Mouse (Mus musculus) bone marrow macrophage, adult 2 months (primary cell): ENCODE data around the gene Art3. TPM values are rescaled to one million over a fixed set of nuclear protein-coding genes. Genes with fewer than 3 reads are reported as not detected.

Source experiments
- H3K27ac ChIP-seq: 2 replicates; pipeline ENCODE4 v1.5.1; 2012; ENCODE audit warnings: low read depth, low read length; ENCODE audit not compliant: insufficient read depth
- H3K4me1 ChIP-seq: 2 replicates; pipeline ENCODE4 v1.6.1; 2012; ENCODE audit warnings: low read length; ENCODE audit not compliant: control insufficient read depth, insufficient read depth
- H3K4me3 ChIP-seq: 2 replicates; pipeline ENCODE4 v1.5.1; 2012; ENCODE audit warnings: mild to moderate bottlenecking, low read length, moderate library complexity; ENCODE audit not compliant: insufficient read depth
- CTCF ChIP-seq: IDR thresholded peaks from 2 replicates; pipeline ENCODE4 v1.5.1; 2012; ENCODE audit warnings: low read depth, mild to moderate bottlenecking, low read length, moderate library complexity
- POLR2A ChIP-seq: IDR thresholded peaks from 2 replicates; pipeline ENCODE4 v1.6.1; 2012; ENCODE audit warnings: mild to moderate bottlenecking, low read depth, low read length, borderline replicate concordance
- polyA plus RNA-seq: library from polyadenylated mRNA; stranded (reverse); fragments of >200 nt; gene quantifications from 2 replicates; pipeline ENCODE4 v1.2.4, GENCODE M21; 2012; ENCODE audit not compliant: missing spikeins, insufficient read depth, insufficient read length

The Art3 gene
- polyA plus RNA-seq, 1 experiment = not detected

GRCm38 (mm10) chr5:92389977-92390376, 58.4 kb downstream of the Art3 start:
- Histone ChIP-seq H3K4me3 (no peak overlapping the region), H3K4me1 (peaks cover 7% of the 10 kb centered on the region), H3K27ac (no peak overlapping the region)
- TF ChIP-seq CTCF = no peak
- no peak for TF ChIP-seq POLR2A

- Histone ChIP-seq H3K27ac (no peak overlapping the region), H3K4me1 (peaks cover 7% of the 10 kb centered on the region), H3K4me3 (no peak overlapping the region)
- no peak for TF ChIP-seq POLR2A
- no peak for TF ChIP-seq CTCF
Observed at GRCm38 (mm10) chr5:92390615-92391014, 59.0 kb downstream of the Art3 start.

- Histone ChIP-seq H3K27ac (no peak overlapping the region), H3K4me1 (no peaks in the 10 kb centered on the region), H3K4me3 (peak overlapping the region; percentile 46)
- TF ChIP-seq CTCF = no peak
- no peak for TF ChIP-seq POLR2A
Observed at GRCm38 (mm10) chr5:92392542-92392941, 60.9 kb downstream of the Art3 start.

- TF ChIP-seq CTCF = no peak
- no peak for TF ChIP-seq POLR2A
- Histone ChIP-seq H3K4me3 (no peak overlapping the region), H3K4me1 (no peaks in the 10 kb centered on the region), H3K27ac (no peak overlapping the region)
Observed at GRCm38 (mm10) chr5:92393863-92394262, 62.2 kb downstream of the Art3 start.

GRCm38 (mm10) chr5:92395764-92396163, 64.1 kb downstream of the Art3 start:
- H3K4me3 ChIP-seq = no peak overlapping the region
- H3K4me1 ChIP-seq = no peaks in the 10 kb centered on the region
- no peak overlapping the region for H3K27ac ChIP-seq
- no peak for TF ChIP-seq CTCF
- no peak for TF ChIP-seq POLR2A

- H3K27ac ChIP-seq = no peak overlapping the region
- no peak for TF ChIP-seq POLR2A
- no peak for TF ChIP-seq CTCF
- no peak overlapping the region for H3K4me3 ChIP-seq
- H3K4me1 ChIP-seq = no peaks in the 10 kb centered on the region
Observed at GRCm38 (mm10) chr5:92396476-92396875, 64.8 kb downstream of the Art3 start.

- TF ChIP-seq POLR2A (no peak), CTCF (peak; percentile 62)
- H3K4me1 ChIP-seq = no peaks in the 10 kb centered on the region
- H3K4me3 ChIP-seq = no peak overlapping the region
- H3K27ac ChIP-seq = no peak overlapping the region
Observed at GRCm38 (mm10) chr5:92398153-92398552, 66.5 kb downstream of the Art3 start.

- no peak overlapping the region for H3K27ac ChIP-seq
- no peak for TF ChIP-seq CTCF
- no peak for TF ChIP-seq POLR2A
- H3K4me3 ChIP-seq = no peak overlapping the region
- H3K4me1 ChIP-seq = no peaks in the 10 kb centered on the region
Observed at GRCm38 (mm10) chr5:92402816-92403215, 71.2 kb downstream of the Art3 start.

- no peak for TF ChIP-seq POLR2A
- TF ChIP-seq CTCF = no peak
- Histone ChIP-seq H3K27ac (no peak overlapping the region), H3K4me3 (no peak overlapping the region), H3K4me1 (no peaks in the 10 kb centered on the region)
Observed at GRCm38 (mm10) chr5:92403562-92404399, 72.2 kb downstream of the Art3 start.

- Histone ChIP-seq H3K4me3 (no peak overlapping the region), H3K27ac (no peak overlapping the region), H3K4me1 (peaks cover 2% of the 10 kb centered on the region)
- TF ChIP-seq CTCF = no peak
- no peak for TF ChIP-seq POLR2A
Observed at GRCm38 (mm10) chr5:92404400-92404678, 72.7 kb downstream of the Art3 start.
